Mouse (Mus musculus) CD4-positive, CD25-positive, alpha-beta regulatory T cell, adult 2 months (primary cell): Measurements from ENCODE around the gene Pgpep1l.
"Not testable (repeated sequence)": the region's sequence is repeated elsewhere in the genome, so short reads cannot be mapped to it uniquely, and the experiment has no call there.

ENCODE experiments used
- DNase-seq: peaks from one replicate; pipeline ENCODE4 v3.0.0-alpha.2; 2012; ENCODE audit warnings: low read depth, low spot score

The Pgpep1l gene

GRCm38 (mm10) chr7:68283133-68283520 is 19.1 kb upstream of the Pgpep1l start:
- DNase-seq = not testable (repeated sequence)

DNA sequence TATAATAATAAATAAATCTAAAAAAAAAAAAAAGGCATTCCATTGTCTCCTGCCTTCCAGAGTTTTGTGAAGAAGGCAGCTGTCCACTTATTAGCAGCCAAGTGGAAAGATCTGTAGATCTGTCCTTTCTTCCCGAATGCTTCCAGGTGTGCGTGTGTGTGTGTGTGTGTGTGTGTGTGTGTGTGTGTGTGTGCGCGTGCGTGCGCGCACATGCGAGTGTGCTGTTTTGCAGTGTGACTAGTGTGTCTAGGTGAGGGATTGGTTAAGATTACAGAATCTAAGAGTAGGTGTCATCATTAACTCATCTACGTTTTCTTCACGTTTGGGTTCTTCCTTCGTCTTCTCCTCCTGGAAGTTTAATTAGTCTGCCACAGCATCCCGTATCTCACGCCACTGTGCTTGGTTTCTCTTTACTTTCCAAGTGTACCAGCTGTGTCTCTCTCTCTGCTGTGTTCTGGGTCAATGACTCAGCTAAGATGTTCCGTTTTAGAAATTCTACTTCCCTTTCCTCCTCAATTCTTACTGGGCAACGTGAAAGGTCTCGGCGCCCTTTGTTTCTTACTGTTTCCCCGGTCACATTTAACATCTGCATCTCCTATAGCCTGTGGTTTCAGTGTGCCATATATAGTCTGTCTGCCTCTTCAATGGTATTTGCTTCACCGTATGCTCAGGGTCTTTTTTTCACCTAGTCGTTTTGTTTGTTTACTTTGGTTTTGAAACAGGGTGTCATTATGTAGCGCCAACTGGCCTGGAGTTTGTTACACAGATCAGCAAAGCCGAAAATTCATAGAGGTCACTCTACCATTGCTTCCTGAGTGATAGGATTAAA is 18.5 kb upstream of the Pgpep1l start:
- DNase-seq = peak; percentile 77

DNA sequence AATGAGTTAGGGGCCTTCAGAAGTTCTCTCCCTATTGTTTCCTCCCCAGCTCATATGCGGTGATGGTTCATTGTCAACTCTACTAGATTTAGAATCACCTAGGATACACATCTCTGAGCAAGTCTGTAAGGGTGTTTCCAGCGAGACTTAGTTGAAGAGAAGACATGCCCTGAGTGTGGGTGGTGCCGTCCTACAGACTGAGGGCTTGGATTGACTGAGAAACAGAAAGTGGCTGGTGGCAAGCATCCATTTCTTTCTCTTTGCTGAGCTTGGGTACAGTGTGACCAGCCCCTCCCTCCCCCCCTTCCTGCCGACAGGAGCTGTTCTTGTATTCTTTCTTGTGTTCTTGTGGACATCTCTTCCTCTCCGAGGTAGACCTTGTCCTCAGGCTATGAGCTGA is 17.3 kb upstream of the Pgpep1l start:
- peak; percentile 87 for DNase-seq

DNA sequence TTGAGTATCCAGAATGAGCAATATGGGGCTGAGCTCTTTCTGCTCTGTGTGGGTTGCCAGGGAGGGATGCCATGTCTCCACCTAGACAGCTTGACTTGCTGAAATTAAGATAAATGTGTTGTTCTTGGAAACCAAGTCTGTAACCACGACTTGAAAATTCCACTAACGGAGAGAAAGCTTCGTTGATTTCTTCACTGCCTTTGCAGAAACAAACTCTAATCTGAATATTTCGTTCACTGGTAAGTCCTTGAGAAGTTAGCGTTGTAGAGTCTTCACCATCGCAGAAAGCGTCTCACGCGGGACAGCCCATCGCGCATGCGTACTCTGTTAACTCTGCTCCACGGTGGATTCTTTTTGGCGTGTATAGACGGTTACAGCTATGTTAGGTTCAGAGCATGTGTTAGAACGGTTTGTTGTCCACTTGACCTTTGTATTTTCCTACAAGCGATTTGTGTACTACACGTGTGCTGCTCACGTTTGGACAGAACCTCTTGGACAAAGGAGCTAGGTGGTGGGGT is 16.4 kb upstream of the Pgpep1l start:
- DNase-seq = peak; percentile 89

DNA sequence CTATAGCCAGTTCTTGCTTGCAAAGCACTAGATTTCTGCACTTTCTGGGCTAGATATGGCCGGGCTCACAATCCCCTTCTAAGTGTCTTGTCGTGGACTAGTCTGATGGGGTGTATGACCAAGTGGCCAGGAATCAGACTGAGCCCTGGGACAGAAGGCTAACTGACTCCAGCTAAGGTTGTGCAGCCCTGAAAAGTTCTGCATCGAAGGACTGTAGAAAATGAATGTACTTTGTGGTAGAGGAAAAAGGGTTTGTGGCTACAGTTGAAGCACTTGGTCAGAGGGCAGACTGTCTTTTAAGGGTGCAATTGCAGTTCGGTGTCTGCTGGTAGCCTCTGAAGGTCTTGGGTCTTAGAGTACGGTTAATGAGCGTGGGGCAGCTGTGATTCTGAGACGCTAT is 15.4 kb upstream of the Pgpep1l start:
- peak; percentile 44 for DNase-seq

DNA sequence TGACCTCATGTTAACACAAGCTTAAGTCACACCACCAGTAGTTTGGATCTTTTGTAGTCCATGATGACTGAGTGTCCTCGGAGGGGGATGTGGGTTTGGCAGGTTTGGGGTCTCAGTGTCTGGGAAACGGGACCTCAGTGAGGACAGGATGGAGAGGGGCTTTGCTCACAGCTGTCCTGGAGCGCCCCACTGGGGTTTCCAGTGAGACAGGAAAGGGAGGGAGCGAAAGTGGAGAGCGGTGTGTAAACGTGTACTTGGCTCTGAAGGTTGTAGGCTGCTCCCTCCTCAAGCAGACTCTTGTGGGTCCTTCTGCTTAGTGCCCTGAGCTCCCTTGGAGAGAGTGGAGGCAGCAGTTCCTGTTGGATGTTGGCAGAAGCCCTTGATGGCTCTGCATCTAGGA is 14.9 kb upstream of the Pgpep1l start:
- DNase-seq = peak; percentile 70

GRCm38 (mm10) chr7:68278385-68278784 is 14.4 kb upstream of the Pgpep1l start:
- peak; percentile 67 for DNase-seq

GRCm38 (mm10) chr7:68277897-68278270 is 13.9 kb upstream of the Pgpep1l start:
- DNase-seq = no peak

GRCm38 (mm10) chr7:68277054-68277896 is 13.2 kb upstream of the Pgpep1l start:
- peak; percentile 62 for DNase-seq

DNA sequence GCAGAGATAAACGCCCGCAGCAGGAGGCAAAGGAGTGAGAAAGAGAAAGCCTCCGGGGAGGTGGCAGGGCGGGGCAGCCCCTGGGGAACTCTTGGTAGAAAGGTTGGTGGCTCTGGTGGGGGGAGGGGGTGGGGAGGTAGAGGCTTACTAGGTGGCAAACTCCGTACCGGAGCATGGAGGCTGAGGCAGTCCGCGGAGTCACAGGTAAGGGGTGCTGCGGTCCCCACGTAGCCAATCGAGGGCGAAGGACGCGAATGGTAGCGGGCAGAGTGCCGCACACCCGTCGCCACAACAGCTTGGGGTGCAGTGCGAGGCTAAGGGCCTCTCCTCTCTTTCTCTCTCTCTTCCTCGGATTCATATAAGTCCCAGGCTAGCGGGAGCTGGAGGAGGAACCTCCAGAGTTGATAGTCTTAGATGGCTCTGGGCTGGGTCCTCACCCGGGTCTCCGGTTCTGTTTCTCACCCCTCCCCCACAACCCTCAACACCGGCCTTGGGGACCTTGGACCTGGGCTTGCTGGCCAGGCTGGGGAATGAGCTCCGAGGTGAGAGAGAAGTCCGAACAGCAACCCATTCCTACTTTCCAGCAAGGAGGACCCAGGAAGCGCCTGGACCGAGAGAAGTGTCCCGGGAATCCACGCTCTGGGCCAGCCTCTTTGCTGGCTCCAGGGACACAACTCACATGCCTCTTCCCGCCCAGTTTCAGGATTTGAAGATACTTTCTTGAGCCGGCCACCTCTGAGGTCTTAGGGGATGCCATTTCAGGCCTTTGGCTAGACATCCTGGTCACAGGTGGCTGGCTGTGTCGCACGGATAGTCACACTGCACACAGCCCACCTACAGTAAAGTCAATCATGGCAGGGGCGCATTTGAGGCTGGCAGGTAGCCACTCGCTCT is 12.1 kb upstream of the Pgpep1l start:
- DNase-seq = peak; percentile 91

GRCm38 (mm10) chr7:68275445-68275837 is 11.4 kb upstream of the Pgpep1l start:
- DNase-seq = not testable (repeated sequence)

GRCm38 (mm10) chr7:68274951-68275350 is 10.9 kb upstream of the Pgpep1l start:
- DNase-seq = peak; percentile 51

- DNase-seq = no peak
Measured at GRCm38 (mm10) chr7:68274218-68274617, 10.2 kb upstream of the Pgpep1l start.

- DNase-seq = no peak
Measured at GRCm38 (mm10) chr7:68273515-68273914, 9.5 kb upstream of the Pgpep1l start, which contains the start of gene Fam169b. Gene Fam169b (plus strand): TSS chr7:68273839.

GRCm38 (mm10) chr7:68272607-68273006 is 8.6 kb upstream of the Pgpep1l start:
- no peak for DNase-seq

DNA sequence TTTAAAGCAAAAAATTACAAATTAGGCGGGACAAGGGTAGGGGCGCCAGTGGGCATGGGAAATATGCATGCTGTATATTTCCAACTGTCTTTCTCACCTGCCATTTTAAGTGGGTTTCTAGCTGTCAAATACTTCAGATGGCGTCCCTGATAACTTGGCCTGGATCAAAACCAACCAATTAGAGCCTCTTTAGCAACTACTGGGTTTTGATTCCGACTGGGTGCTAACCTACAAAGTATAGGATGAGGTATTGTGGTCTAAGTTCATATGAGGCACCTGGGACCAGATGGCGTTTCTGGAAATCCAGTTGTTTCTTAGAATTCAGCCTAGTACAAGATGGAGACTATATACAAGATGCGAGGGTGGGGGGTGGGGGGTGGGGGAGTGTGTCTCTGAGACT is 7.8 kb upstream of the Pgpep1l start:
- peak; percentile 35 for DNase-seq

- no peak for DNase-seq
Measured at GRCm38 (mm10) chr7:68270551-68270950, 6.5 kb upstream of the Pgpep1l start.

- DNase-seq = no peak
Measured at GRCm38 (mm10) chr7:68266691-68267090, 2.7 kb upstream of the Pgpep1l start.

DNA sequence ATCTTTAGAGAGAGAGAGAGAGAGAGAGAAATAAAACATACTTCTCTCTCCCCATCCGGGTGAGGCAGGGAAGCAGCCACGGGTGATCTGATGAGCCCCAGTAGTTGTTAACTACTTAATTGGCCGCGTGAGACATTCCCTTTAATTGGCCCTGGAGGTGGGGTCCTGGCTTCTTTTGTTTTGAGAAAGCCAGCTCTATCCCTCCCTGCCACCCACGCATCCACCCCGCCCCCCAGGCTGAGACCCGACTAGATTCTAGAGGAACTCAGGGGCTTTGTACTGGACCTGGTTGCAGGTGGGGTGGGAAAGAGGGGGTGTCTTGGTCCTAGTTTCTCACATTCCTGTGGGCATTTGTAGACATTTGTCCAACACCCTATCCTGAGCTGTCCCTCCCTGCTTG is 1.4 kb upstream of the Pgpep1l start:
- DNase-seq = peak; percentile 25

DNA sequence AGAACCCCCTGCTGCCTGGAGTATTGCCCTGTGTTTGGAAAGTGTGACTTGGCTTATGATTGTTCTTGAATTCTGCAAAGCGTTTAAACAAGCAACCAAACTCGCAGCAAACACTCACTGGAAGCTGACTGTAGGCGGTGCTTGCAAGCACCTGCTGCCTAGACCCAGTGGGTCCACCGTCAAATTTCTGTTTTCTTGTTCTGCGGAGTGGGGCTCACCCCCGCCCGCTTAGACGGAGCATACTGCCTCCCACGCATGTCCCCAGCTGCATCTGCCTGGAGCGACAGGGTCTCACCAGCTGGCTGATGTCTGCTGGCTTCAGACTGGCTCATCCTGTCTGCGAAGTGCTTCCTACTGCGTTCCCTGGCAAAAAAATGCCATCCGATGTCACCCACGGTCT is 498 bp upstream of the Pgpep1l start:
- peak; percentile 90 for DNase-seq

DNA sequence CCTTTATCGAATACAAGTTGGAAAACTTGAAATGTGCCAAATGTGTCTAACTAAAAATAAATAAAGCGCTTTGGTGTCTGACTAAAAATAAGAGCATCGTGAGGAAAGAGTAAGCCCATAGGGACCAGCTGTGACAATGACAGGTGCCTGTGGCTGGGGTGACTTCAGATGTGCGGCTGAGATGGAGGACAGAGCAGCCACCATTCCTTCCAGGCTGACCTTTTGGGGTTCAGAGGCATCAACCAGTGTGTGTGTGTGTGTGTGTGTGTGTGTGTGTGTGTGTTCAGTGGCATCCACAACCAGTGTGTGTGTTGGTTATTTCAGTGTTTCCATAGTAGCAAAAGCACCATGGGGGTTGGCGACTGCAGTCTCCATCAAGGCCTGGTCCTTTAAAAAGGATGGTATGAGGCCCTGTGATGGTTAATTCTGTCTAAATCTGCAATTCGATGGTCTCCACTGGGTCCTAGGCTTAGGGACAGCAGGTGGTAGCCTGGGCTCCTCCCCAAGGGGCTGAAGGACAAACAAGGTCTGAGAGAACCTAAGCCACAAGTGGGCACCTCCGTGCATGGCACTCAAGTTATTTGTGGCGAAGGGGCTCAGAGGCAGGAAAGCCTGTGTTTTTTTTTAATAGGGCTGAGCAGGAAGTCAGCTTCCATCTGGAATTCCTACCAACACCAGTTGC is 546 bp downstream of the Pgpep1l start:
- peak; percentile 60 for DNase-seq
